Mouse (Mus musculus): ENCODE measurements around the gene Gm20219. TPM values are rescaled to one million over a fixed set of nuclear protein-coding genes. Genes with fewer than 3 reads are reported as not detected.

Gm20219 gene
- polyA plus RNA-seq, 1 experiment from 2014 or later = 5.4 TPM

DNA sequence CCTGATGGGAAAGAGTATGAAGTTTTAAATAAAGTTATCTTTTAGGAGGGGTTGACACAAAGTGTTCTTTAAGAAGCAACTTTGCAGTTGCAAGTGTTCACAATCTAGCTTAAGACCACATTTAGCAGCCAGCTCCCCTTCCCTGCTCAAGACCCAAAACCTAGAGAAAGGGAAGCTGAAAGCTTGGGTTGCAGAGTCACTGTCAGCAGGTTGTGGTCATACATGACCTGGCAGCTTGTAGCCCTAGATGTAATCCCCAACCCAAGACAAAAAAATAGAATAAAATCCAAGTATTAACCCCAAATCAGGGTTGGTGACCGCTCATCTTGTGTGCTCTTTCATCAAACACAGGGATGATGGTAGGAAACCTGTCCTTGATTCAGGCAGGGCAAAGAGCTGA, 28.9 kb upstream of the Gm20219 start:
- Histone ChIP-seq H3K4me2 (peak overlapping the region; percentile 89), H3K4me1 (peaks cover 47% of the 10 kb centered on the region), H3K4me3 (peak overlapping the region; percentile 90), H3K27ac (no peak overlapping the region), H3K36me3 (peaks cover 66% of the 10 kb centered on the region), H3K9me3 (no peaks in the 10 kb centered on the region), H3K27me3 (no peaks in the 10 kb centered on the region), H3K9ac (peak overlapping the region; percentile 90)
- ATAC-seq (ENCODE audit: insufficient number of reproducible peaks, insufficient read depth, low FRiP score, low TSS enrichment, low read depth) = no peak
- 70% methylated on average over 1 of the region's 1 CpGs for WGBS

DNA sequence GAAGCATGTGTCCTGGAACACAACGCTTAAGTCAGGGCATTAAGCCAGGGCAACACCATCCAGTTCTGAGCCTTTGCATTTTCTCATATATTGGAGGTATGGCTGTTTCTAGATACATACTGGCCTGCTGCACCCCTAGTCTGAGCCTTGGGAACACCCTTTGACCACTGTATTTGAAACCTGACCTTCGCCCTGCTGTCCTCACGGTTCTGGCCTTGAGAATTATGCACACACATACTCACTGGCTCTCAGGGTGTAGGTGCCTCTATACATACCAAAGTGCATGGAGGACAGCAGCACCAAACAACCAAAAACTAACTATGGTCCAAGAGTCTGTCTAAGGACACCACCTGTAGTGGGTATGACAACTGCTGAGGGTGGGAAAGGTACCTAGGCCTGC, 18.8 kb upstream of the Gm20219 start:
- H3K9ac ChIP-seq = no peak overlapping the region
- no peak overlapping the region for H3K27ac ChIP-seq
- H3K4me3 ChIP-seq = no peak overlapping the region
- H3K36me3 ChIP-seq = peaks cover 92% of the 10 kb centered on the region
- ATAC-seq (ENCODE audit: insufficient number of reproducible peaks, insufficient read depth, low FRiP score, low TSS enrichment, low read depth) = no peak
- H3K4me1 ChIP-seq = no peaks in the 10 kb centered on the region
- no peaks in the 10 kb centered on the region for H3K27me3 ChIP-seq
- WGBS = 94% methylated on average over 3 of the region's 3 CpGs
- no peaks in the 10 kb centered on the region for H3K9me3 ChIP-seq
- H3K4me2 ChIP-seq = no peak overlapping the region

DNA sequence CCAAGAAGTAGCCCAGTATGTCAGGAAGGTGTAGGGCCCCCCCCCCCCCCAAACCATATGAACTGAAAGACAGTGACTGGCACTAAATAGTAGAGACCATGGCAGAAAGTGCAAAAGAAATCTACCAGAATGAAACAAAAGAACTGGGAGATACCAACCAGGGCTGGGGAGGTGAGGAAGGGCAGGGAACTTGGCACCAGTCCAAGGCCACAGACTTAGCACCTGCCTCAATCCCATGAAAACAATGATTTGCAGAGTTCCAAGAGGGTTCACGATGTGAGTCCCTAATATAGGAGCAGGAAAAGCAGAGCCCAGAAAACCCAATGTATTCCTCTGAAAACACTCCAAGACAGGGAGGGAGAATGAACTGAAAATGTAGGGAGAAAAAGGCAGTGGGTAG, 18.0 kb upstream of the Gm20219 start:
- H3K4me2 ChIP-seq = no peak overlapping the region
- H3K4me1 ChIP-seq = no peaks in the 10 kb centered on the region
- 77% methylated on average over 1 of the region's 1 CpGs for WGBS

DNA sequence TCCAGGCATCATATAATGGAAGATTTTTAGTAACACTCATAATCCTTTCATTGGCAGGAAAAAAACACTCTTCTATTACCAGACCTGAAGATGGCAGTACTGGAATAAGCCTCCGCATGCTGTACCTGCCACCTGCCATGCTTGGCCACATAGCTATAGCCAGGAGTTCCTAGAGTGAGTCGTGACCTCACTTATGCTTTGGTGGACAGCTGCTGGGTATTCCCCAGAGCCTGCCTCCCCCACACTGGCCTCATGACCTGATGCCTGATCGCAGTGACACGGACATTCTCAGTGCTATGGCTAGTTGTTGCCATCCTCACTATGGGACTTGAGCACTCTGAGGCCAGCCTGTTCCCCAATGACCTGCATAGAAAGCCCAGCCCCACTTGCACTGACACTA, 16.1 kb upstream of the Gm20219 start:
- no peak for ATAC-seq (ENCODE audit: insufficient number of reproducible peaks, insufficient read depth, low FRiP score, low TSS enrichment, low read depth)
- no peaks in the 10 kb centered on the region for H3K4me1 ChIP-seq
- no peak overlapping the region for H3K4me3 ChIP-seq
- no peaks in the 10 kb centered on the region for H3K27me3 ChIP-seq
- H3K36me3 ChIP-seq = peaks cover 98% of the 10 kb centered on the region
- 86% methylated on average over 4 of the region's 4 CpGs for WGBS
- H3K9me3 ChIP-seq = no peaks in the 10 kb centered on the region
- H3K4me2 ChIP-seq = no peak overlapping the region
- H3K27ac ChIP-seq = no peak overlapping the region
- H3K9ac ChIP-seq = no peak overlapping the region

More for the DNA sequence above, 18.0 kb upstream of the Gm20219 start:
- no peak for ATAC-seq (ENCODE audit: insufficient number of reproducible peaks, insufficient read depth, low FRiP score, low TSS enrichment, low read depth)
- Histone ChIP-seq H3K27me3 (no peaks in the 10 kb centered on the region), H3K4me3 (no peak overlapping the region), H3K36me3 (peaks cover 92% of the 10 kb centered on the region), H3K27ac (no peak overlapping the region), H3K9me3 (no peaks in the 10 kb centered on the region), H3K9ac (no peak overlapping the region)

DNA sequence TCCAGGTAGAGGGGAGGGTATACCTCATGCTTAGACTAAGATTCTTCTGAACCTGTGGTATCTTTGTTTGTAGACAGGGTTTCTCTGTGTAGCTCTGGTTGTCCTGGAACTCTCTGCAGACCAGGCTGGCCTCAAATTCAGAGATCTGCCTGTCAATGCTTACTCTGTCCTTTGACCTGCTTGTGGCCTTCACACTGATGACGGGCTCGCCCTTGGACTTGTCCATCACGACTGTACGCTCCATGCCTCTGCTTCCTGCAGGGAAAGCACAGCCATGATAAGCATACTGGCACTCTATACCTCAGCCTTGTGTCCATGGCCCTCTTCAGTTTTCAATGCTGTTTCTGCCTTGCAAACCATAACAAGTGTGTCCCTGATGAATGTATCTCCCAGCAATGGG, 13.2 kb upstream of the Gm20219 start:
- H3K4me2 ChIP-seq = no peak overlapping the region
- 91% methylated on average over 4 of the region's 4 CpGs for WGBS
- H3K9ac ChIP-seq = no peak overlapping the region
- no peak overlapping the region for H3K4me3 ChIP-seq
- H3K27me3 ChIP-seq = no peaks in the 10 kb centered on the region
- ATAC-seq (ENCODE audit: insufficient number of reproducible peaks, insufficient read depth, low FRiP score, low TSS enrichment, low read depth) = no peak
- H3K27ac ChIP-seq = no peak overlapping the region
- H3K9me3 ChIP-seq = no peaks in the 10 kb centered on the region
- H3K4me1 ChIP-seq = no peaks in the 10 kb centered on the region
- peaks cover 100% of the 10 kb centered on the region for H3K36me3 ChIP-seq

DNA sequence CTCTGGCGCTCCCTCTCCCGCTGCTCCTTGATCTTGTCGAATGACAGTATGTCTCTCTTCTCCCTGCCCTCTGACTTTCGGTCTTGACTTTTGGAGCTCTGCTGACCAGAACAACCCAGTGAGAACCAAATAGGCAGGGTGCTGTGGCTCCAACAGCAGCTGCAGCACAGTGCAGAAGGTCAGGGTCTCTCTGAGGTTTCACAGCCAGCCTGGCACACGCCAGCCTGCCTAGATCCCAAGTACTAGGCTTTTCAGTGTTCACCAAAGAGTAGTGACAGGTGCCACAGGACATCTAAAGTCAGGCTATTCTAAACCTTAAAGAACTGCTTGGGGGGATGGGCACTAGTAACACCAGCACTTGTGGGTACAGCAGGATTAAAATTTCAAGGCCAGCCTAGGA, 12.7 kb upstream of the Gm20219 start:
- H3K36me3 ChIP-seq = peaks cover 100% of the 10 kb centered on the region
- H3K4me1 ChIP-seq = no peaks in the 10 kb centered on the region
- no peak overlapping the region for H3K9ac ChIP-seq
- no peak for ATAC-seq (ENCODE audit: insufficient number of reproducible peaks, insufficient read depth, low FRiP score, low TSS enrichment, low read depth)
- H3K9me3 ChIP-seq = no peaks in the 10 kb centered on the region
- no peaks in the 10 kb centered on the region for H3K27me3 ChIP-seq
- 93% methylated on average over 5 of the region's 5 CpGs for WGBS
- no peak overlapping the region for H3K4me2 ChIP-seq
- no peak overlapping the region for H3K4me3 ChIP-seq
- H3K27ac ChIP-seq = no peak overlapping the region

DNA sequence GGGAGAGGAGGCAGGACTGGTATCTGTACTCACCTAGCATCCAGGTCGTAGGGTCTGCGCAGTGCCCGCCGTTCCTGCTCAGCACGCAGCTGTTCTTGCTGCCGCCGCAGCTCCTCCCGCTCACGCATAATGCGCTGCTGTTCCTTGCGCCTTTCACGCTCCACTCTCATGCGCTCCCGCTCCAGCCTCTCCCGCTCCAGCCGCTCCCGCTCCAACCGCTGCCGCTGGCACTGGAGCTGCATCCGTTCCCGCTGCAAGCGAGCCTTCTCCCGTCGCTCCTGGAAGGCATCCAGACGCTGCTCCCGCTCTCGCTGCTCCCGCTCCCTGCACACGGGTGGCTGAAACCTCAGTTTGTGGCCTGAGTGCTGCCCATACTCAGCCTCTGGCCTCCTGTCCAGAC, 12.1 kb upstream of the Gm20219 start:
- no peaks in the 10 kb centered on the region for H3K4me1 ChIP-seq
- WGBS = 92% methylated on average over 29 of the region's 29 CpGs
- no peak for ATAC-seq (ENCODE audit: insufficient number of reproducible peaks, insufficient read depth, low FRiP score, low TSS enrichment, low read depth)
- no peaks in the 10 kb centered on the region for H3K9me3 ChIP-seq
- peaks cover 100% of the 10 kb centered on the region for H3K36me3 ChIP-seq
- no peak overlapping the region for H3K4me2 ChIP-seq
- H3K27ac ChIP-seq = no peak overlapping the region
- no peak overlapping the region for H3K4me3 ChIP-seq
- H3K9ac ChIP-seq = no peak overlapping the region
- no peaks in the 10 kb centered on the region for H3K27me3 ChIP-seq

DNA sequence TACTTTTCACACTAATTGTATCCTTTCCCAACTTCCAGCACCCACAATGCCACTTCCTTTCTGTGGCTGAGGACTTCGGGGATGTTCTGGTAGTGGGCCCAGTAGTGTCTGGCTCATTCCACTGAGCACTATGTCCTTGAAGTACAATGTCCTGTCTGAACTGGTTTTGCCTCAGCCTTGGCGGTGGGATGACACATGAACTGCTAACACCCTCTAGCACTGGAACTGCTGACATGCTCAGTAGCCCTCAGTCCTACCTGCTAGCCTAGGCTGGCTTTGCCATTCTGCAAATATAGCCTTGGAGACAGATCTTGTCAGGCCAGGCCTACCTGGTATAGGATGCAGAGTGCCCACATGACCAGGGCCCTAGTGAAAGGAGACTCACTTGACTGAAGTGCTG, 7.7 kb upstream of the Gm20219 start:
- Histone ChIP-seq H3K36me3 (peaks cover 62% of the 10 kb centered on the region), H3K9me3 (no peaks in the 10 kb centered on the region), H3K4me2 (no peak overlapping the region), H3K27me3 (no peaks in the 10 kb centered on the region), H3K4me1 (no peaks in the 10 kb centered on the region), H3K9ac (no peak overlapping the region), H3K27ac (no peak overlapping the region), H3K4me3 (no peak overlapping the region)
- WGBS = 95% methylated on average over 2 of the region's 2 CpGs
- ATAC-seq (ENCODE audit: insufficient number of reproducible peaks, insufficient read depth, low FRiP score, low TSS enrichment, low read depth) = no peak

DNA sequence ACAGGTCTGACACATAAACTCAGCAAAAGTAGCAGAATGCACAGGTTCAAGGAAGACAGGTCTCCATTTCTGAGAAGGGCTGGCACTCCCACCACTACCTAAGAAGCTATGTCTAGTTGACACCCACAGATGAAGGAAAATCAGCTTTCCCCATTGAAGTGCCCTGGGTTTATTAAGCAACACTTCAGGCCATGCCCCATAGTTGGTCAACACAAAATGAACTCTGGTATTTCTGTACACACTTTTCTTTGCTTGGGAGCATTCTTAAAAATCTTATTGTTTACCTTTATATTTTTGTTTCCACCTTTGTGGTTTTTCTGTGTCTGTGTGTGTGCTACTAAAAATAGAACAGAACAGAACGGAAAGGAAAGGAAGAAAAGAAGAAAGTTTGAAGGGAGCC, 5.9 kb upstream of the Gm20219 start:
- Histone ChIP-seq H3K27me3 (no peaks in the 10 kb centered on the region), H3K4me1 (no peaks in the 10 kb centered on the region), H3K36me3 (peaks cover 45% of the 10 kb centered on the region), H3K27ac (no peak overlapping the region), H3K9me3 (no peaks in the 10 kb centered on the region), H3K4me3 (no peak overlapping the region), H3K9ac (no peak overlapping the region), H3K4me2 (no peak overlapping the region)
- ATAC-seq (ENCODE audit: insufficient number of reproducible peaks, insufficient read depth, low FRiP score, low TSS enrichment, low read depth) = no peak
- WGBS = 69% methylated on average over 1 of the region's 1 CpGs

DNA sequence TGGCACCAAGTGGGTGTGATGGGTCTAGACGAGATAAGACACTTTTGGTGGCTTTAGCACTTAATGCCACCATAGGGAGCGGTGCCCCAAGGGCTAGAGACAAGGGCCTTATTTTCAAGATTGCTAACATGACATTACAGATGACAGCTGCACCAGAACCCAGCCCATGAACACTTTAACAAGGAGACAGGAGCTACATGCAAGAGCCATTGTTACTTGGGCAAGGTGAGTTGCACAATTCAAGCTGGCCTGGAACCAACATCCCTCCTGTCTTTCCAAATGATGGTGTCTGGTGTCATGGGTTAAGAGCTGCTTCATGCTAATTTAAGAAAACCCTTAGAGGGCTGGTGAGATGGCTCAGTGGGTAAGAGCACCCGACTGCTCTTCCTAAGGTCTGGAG, 5.2 kb upstream of the Gm20219 start:
- Histone ChIP-seq H3K36me3 (peaks cover 38% of the 10 kb centered on the region), H3K4me2 (no peak overlapping the region), H3K27me3 (no peaks in the 10 kb centered on the region), H3K9me3 (no peaks in the 10 kb centered on the region), H3K27ac (no peak overlapping the region), H3K4me3 (no peak overlapping the region), H3K9ac (no peak overlapping the region), H3K4me1 (no peaks in the 10 kb centered on the region)
- 70% methylated on average over 3 of the region's 3 CpGs for WGBS
- no peak for ATAC-seq (ENCODE audit: insufficient number of reproducible peaks, insufficient read depth, low FRiP score, low TSS enrichment, low read depth)

DNA sequence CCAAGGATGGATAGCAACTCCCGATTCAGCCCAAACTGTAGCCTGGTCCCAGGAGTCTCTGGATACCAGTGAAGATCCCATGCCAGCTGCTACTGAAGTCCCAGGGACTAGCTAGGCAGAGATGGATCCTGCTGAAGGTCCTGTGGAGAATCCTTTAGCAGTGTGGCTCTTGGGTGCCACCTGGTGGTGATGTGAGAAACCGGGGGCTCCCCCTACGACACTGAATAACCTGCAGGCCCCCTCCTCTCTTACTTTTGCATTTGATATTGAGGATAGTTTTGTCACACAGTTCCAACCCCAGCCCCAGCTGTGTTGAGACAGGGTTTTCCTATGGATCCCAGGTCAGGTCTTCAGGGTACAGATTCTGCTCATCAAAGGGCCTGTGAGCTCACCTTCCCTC, 4.3 kb upstream of the Gm20219 start:
- 25% methylated on average over 3 of the region's 3 CpGs for WGBS

DNA sequence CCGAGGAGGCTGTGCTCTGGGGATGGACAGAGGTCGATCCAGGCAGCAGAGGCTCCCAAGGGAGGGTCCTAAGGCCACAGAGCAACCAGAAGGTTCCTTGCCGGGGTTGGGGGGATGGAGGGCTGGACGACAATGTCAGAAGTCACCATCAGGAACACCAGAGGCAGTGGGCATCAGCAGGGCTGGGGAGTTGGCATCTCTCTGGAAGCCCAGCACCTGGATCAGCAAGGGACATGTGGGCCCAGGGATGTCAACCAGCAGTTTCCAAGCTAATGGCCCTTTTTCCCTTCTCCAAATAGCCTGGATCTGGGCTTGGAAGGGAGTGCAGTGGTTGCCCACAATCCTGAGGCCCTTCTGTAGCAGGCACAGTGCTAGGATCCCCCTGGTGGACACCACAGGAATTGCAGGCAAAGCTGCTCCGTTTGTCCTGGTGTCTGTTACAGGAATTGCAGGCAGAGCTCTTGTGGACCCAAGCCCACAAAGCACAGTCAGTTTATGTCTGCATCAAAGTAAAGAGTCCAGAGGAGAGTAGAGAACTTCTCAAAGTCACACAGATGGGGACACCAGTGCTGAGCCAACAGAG, 1.3 kb downstream of the Gm20219 start:
- no peaks in the 10 kb centered on the region for H3K9me3 ChIP-seq
- WGBS = 65% methylated on average over 5 of the region's 5 CpGs
- no peak overlapping the region for H3K4me3 ChIP-seq
- H3K27me3 ChIP-seq = no peaks in the 10 kb centered on the region
- peaks cover 15% of the 10 kb centered on the region for H3K4me1 ChIP-seq
- no peak overlapping the region for H3K4me2 ChIP-seq
- H3K36me3 ChIP-seq = 0 out of 2 replicates have a peak, but pooled peaks cover 3% of the 10 kb centered on the region
- no peak for ATAC-seq (ENCODE audit: insufficient number of reproducible peaks, insufficient read depth, low FRiP score, low TSS enrichment, low read depth)
- H3K9ac ChIP-seq = no peak overlapping the region
- no peak overlapping the region for H3K27ac ChIP-seq

More for the DNA sequence above, 4.3 kb upstream of the Gm20219 start:
- Histone ChIP-seq H3K9ac (no peak overlapping the region), H3K4me1 (no peaks in the 10 kb centered on the region), H3K27me3 (no peaks in the 10 kb centered on the region), H3K27ac (no peak overlapping the region), H3K4me2 (no peak overlapping the region), H3K9me3 (no peaks in the 10 kb centered on the region), H3K36me3 (peaks cover 28% of the 10 kb centered on the region), H3K4me3 (no peak overlapping the region)
- no peak for ATAC-seq (ENCODE audit: insufficient number of reproducible peaks, insufficient read depth, low FRiP score, low TSS enrichment, low read depth)

All from embryonic facial prominence, embryonic 13.5 days (tissue).